Mouse (Mus musculus): ENCODE measurements around the gene Lix1.
A peak's percentile ranks its signal among the peaks of the same experiment; 100 is the strongest.
"Not testable (repeated sequence)": the region's sequence is repeated elsewhere in the genome, so short reads cannot be mapped to it uniquely, and the experiment has no call there.

The Lix1 gene

GRCm38 (mm10) chr17:17414206-17414605, 11.7 kb downstream of the Lix1 start:
- DNase-seq, result no peak

GRCm38 (mm10) chr17:17424609-17425307, 22.3 kb downstream of the Lix1 start:
- no peak for DNase-seq

DNA sequence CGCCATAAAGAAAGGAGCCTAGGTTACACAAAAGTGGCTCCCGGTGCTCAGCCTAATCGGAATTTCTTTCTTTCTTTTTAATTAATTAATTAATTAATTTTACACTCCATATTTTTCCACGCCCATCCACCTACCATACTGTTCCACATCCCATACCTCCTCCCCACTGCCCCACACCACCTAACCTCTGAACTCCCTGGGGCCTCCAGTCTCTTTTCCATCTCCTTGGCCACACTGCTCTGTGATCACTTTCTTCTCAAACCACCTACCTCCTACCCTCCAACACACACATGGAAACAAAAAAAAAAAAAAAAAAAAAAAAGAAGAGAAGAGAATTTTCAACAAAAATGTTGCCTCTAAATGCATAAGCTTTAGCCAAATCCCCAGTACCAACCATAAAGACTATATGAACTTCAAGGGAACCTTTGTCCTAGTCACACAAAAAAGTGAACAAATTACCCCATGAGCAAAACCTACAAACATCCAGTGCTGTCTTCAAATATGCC, 22.9 kb downstream of the Lix1 start:
- no peak for DNase-seq

- DNase-seq, result no peak
Observed at GRCm38 (mm10) chr17:17425906-17426305, 23.4 kb downstream of the Lix1 start.

GRCm38 (mm10) chr17:17428888-17429287, 26.4 kb downstream of the Lix1 start:
- no peak for DNase-seq

DNA sequence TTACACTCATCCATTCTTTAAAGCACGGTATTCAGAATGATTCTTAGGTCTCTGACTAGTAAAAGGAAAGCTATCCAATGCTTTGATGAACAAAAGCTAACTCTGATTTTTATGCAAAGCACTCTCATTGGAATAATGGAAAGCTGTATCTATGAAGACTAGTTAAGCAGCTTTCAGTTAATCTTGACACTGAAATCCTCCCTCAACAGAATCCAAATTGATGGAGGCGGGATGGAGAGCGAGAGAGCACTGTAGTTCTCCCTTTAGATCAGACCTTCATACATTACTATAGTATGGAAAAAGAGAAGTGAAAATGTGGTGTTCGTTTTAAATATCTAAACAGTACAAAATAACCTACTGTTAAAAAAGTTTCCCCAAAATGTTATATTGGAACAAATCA, 31.2 kb downstream of the Lix1 start:
- DNase-seq, result no peak

GRCm38 (mm10) chr17:17438576-17439191, 36.2 kb downstream of the Lix1 start:
- DNase-seq, result no peak

- DNase-seq, result no peak
Observed at GRCm38 (mm10) chr17:17441876-17442498, 39.5 kb downstream of the Lix1 start.

- no peak for DNase-seq
Observed at GRCm38 (mm10) chr17:17444297-17444886, 41.9 kb downstream of the Lix1 start.

DNA sequence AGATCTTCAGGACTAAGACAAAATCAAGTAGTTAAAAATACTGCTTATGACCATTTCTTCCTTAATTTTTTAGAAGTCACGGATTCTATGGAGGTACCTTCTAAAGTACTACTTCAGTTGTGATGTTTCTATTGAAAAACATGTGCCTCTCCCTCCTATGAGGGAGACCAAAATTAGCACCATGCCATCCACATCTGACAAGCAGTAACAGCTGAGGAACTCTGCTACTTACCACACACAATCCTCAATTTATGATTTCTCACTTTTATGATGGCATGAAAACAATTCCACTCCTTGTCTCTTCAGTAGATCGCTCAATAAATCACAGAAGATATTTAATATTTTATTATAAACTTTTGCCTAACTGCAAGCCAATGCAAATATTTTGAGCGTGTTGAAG, 44.2 kb downstream of the Lix1 start:
- no peak for DNase-seq

- no peak for DNase-seq
Observed at GRCm38 (mm10) chr17:17447821-17448220, 45.3 kb downstream of the Lix1 start.

GRCm38 (mm10) chr17:17448737-17449440, 46.4 kb downstream of the Lix1 start:
- peak; percentile 59 to 61 for DNase-seq

DNA sequence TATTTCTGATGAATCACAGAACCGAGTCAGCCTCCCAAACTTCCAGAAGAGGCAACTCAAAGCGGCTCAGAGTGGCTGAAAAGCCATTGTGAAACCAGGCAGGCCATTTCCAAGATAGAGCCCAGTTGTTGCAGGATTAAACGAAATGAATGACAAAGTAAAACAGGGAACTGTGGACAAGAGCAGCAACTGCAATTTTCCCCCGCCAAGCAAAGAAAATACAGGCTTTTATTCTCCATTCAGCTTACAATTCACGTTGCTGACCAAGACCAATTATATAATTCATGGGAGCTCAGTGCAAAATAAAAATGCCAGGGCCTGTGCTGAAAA, 46.9 kb downstream of the Lix1 start:
- peak in 1 of 2 experiments; percentile 11 for DNase-seq

DNA sequence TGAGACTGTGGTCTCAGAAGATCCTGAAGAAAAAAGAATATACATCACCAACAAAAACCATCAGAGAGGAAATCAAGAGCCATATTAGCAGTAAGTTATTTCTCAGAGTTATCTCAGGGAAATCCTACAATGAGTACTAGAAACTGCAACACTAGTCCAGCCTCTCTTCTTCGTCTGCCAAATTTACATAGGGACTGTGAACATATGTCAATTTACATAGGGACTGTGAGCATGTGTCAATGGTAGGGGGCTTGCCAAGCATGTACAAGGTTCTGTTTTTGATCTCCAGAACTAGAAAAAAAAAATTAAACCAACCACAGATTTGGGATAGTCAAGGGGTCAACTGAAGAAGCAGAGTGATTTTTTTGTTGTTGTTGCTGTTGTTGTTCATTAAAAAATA, 48.6 kb downstream of the Lix1 start:
- DNase-seq, result no peak

- no peak for DNase-seq
Observed at GRCm38 (mm10) chr17:17452617-17453016, 50.1 kb downstream of the Lix1 start.

- DNase-seq, result no peak
Observed at GRCm38 (mm10) chr17:17454573-17454972, 52.1 kb downstream of the Lix1 start.

- DNase-seq, result no peak
Observed at GRCm38 (mm10) chr17:17485789-17486188, 83.3 kb downstream of the Lix1 start.

- peak; percentile 28 to 45 for DNase-seq
Observed at GRCm38 (mm10) chr17:17490820-17491621, 88.5 kb downstream of the Lix1 start.

GRCm38 (mm10) chr17:17491622-17492001, 89.1 kb downstream of the Lix1 start:
- DNase-seq, result no peak

- peak in 1 of 2 experiments; percentile 7 for DNase-seq
Observed at GRCm38 (mm10) chr17:17492116-17492515, 89.6 kb downstream of the Lix1 start.

- not testable (repeated sequence) for DNase-seq
Observed at GRCm38 (mm10) chr17:17496234-17496633, 93.8 kb downstream of the Lix1 start.

DNA sequence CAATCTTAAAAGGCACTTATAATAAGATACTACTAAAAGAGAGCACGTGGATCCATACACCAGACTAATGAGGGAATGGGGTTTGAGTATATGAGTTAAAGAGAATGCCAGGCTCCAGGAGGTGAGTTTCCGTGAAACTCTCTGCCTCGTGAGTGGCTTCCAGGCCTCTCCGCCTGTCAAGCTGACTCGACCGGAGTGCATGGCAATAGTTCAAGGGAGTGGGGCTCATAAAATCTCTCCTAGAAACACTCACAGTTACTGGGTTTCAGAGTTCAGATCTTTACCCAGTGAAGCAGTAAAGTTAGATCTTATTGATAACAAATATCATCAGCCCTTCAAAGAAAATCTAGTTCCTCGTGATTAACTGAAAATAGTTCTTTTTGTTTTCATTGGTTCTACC, 94.3 kb downstream of the Lix1 start:
- no peak for DNase-seq
